Mouse (Mus musculus) thymus, adult 2 months (tissue): ENCODE results near the gene Scmh1. TPM values are rescaled to one million over a fixed set of nuclear protein-coding genes. Genes with fewer than 3 reads are reported as not detected.

Experiments used
- DNase-seq: peaks from one replicate; pipeline ENCODE4 v3.0.0; 2021
- H3K27ac ChIP-seq: fragments of 200-500 bp; 2 replicates; pipeline ENCODE4 v1.5.1; 2012; ENCODE audit warnings: low read length, control low read depth; ENCODE audit not compliant: control insufficient read depth, insufficient read depth
- H3K27me3 ChIP-seq: fragments of 200-500 bp; 2 replicates; pipeline ENCODE4 v1.6.1; 2012; ENCODE audit warnings: mild to moderate bottlenecking, low read length, moderate library complexity, mixed read lengths; ENCODE audit not compliant: control insufficient read depth, insufficient read depth
- H3K36me3 ChIP-seq: fragments of 200-500 bp; 2 replicates; pipeline ENCODE4 v1.6.1; 2012; ENCODE audit warnings: mild to moderate bottlenecking, low read length, moderate library complexity; ENCODE audit not compliant: control insufficient read depth, insufficient read depth
- H3K4me1 ChIP-seq: fragments of 200-500 bp; replicated peaks from 2 replicates; pipeline ENCODE4 v1.6.1; 2012; ENCODE audit warnings: low read length; ENCODE audit not compliant: control insufficient read depth, insufficient read depth
- H3K4me3 ChIP-seq: fragments of 200-500 bp; 2 replicates; pipeline ENCODE4 v1.5.1; 2012; ENCODE audit warnings: mild to moderate bottlenecking, low read length, control low read depth, moderate library complexity; ENCODE audit not compliant: control insufficient read depth, insufficient read depth
- CTCF ChIP-seq: fragments of 200-500 bp; IDR thresholded peaks from 2 replicates; pipeline ENCODE4 v1.5.1; 2012; ENCODE audit warnings: mild to moderate bottlenecking, control low read depth, low read length, moderate library complexity, borderline replicate concordance; ENCODE audit not compliant: control insufficient read depth, poor library complexity, insufficient read depth; ENCODE audit errors: extremely low read depth
- POLR2A ChIP-seq: fragments of 200-500 bp; IDR thresholded peaks from 2 replicates; pipeline ENCODE4 v1.6.1; 2012; ENCODE audit warnings: mild to moderate bottlenecking, low read length, control low read depth, moderate library complexity; ENCODE audit not compliant: control insufficient read depth, poor library complexity, insufficient read depth; ENCODE audit errors: extremely low read depth
- WGBS: fragments of 180-500 bp; shearing (Covaris S2); methylation state at CpG from one replicate; pipeline ENCODE4 v1.1.7; 2018; 5-methylcytosine and 5-hydroxymethylcytosine counted together
- polyA plus RNA-seq: library from polyadenylated mRNA; depleted of rRNA; stranded (reverse); fragments of >200 nt; gene quantifications from 2 replicates; pipeline ENCODE4 v1.2.3, GENCODE M21; 2012

Scmh1 gene
- polyA plus RNA-seq, 1 experiment, result 41.7 TPM

DNA sequence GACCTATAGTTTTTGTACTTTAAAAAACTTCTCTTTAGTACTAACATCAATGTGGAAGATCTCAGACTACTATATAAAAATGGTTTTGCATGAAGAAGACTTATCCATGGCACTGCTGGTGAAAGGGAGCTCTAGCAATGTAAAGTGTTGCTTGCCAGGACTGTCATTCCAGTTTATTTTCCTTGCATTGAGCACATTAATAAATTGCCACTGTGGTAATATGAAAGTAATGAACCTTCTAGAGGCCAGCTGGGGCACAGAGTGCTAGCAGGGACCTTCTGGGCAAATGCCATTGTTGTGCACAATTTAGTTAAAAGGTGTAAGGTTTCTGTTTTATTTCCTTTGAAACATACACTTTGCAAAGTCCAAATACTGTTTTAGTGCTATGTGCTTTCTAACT, 25.5 kb downstream of the Scmh1 start:
- no peak overlapping the region for H3K4me3 ChIP-seq
- TF ChIP-seq CTCF (no peak), POLR2A (no peak)

DNA sequence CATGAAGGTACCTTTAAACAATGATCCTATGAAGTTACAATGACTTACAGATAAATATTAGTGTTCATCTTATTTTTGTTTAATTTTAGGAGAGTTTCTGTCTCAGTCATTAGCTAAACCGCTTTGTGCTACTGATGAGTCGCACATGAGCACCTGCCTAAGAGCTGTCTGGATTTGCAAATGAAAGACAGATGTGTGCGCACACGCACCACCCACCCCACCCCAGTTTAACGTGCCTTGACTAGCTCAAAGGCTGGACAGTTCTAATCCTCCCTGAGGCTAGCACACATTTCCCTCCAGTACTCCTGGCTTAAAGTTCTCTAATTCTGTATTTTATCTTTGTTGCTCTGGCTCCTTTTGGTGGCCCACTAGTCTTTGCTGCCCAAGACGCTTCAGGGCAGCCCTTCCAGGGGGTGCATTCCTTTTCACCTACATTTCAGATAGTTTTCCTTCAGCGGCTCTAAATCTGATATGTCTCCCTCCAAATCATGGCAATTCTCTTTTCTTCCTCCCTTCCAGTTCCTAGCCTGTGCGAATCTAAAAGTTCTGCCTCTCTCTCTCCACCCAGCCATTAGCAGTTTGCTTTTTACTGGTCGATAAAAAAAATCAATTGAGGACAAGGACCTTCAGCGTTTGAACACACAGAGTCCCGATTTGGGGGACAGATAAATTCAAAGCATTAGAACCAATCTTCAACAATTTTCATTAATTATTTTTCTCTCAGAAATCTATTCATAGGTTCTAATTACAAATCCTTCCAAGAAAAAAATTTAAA, 27.7 kb downstream of the Scmh1 start:
- H3K4me3 ChIP-seq, result no peak overlapping the region
- H3K4me1 ChIP-seq, result no peaks in the 10 kb centered on the region
- no peaks in the 10 kb centered on the region for H3K27me3 ChIP-seq
- no peaks in the 10 kb centered on the region for H3K36me3 ChIP-seq
- DNase-seq, result no peak
- WGBS, result 93% methylated on average over 11 of the region's 11 CpGs
- TF ChIP-seq POLR2A (no peak), CTCF (no peak)
- H3K27ac ChIP-seq, result no peak overlapping the region

More for the DNA sequence above, 25.5 kb downstream of the Scmh1 start:
- Histone ChIP-seq H3K27ac (no peak overlapping the region), H3K27me3 (no peaks in the 10 kb centered on the region), H3K4me1 (no peaks in the 10 kb centered on the region), H3K36me3 (no peaks in the 10 kb centered on the region)
- no peak for DNase-seq

DNA sequence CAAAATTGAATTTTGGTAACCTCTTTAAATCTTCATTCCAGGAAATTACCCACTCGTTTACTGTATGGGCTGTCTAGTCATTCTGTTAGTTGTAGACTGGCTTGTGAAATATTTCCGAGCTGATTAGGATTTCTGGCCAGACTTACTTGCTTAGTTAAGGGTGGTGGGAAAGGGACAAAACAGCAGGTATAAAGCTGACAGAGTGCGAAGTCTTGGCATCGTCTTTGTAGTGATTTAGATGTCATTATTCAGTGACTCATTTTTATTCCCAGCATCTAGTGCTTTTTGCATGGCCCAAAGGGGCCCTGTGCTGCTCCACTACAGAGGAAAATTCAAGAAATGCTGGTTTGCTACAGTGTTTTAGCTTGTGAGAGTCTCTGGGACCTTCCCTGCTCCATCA, 56.7 kb downstream of the Scmh1 start:
- Histone ChIP-seq H3K27ac (no peak overlapping the region), H3K4me1 (no peaks in the 10 kb centered on the region), H3K27me3 (no peaks in the 10 kb centered on the region), H3K4me3 (no peak overlapping the region), H3K36me3 (no peaks in the 10 kb centered on the region)
- no peak for DNase-seq
- TF ChIP-seq POLR2A (no peak), CTCF (no peak)
- WGBS, result 96% methylated on average over 4 of the region's 4 CpGs

DNA sequence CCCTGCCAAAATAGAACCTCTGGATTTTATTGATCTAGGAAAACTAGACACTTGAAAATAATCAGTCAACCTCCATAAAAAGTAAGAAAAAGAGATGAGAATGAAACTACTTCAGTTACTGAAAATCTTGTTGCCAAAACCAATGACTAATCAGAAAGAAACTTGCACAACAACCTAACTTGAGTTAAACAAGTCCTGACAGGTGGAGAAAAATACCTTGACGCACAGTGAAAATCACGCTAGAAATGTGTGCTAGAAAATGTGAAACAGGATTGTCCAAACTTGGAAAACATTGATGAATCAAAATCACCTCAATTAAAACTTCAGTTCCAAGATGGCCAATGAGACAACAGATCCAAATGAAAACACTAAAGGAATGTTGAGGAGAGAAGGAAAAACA, 67.9 kb downstream of the Scmh1 start:
- Histone ChIP-seq H3K4me3 (no peak overlapping the region), H3K4me1 (no peaks in the 10 kb centered on the region), H3K36me3 (peaks cover 15% of the 10 kb centered on the region), H3K27ac (no peak overlapping the region), H3K27me3 (no peaks in the 10 kb centered on the region)
- no peak for DNase-seq
- TF ChIP-seq POLR2A (no peak), CTCF (no peak)
- 99% methylated on average over 2 of the region's 2 CpGs for WGBS

DNA sequence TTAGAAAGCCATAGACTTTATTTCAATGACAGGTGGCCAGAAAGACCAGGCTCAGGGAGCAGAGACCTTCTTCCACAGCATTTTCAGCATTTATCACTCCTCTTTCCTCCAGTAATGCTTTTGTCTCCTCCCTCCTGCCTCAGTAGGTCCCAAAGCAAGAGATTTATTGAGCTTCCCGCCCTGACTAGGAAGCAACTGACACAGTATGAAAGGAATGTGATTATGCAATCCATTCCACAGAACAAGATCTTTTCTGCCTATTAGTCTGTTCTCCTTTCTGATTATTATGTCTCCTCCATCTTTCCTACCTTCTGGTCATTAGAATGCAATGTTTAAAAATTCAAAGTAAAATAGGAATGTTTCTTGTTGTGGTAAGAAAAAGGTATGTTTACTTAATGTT, 82.6 kb downstream of the Scmh1 start:
- Histone ChIP-seq H3K4me1 (no peaks in the 10 kb centered on the region), H3K27me3 (no peaks in the 10 kb centered on the region), H3K4me3 (no peak overlapping the region), H3K36me3 (no peaks in the 10 kb centered on the region), H3K27ac (no peak overlapping the region)
- 88% methylated on average over 1 of the region's 1 CpGs for WGBS
- no peak for DNase-seq
- no peak for TF ChIP-seq POLR2A

DNA sequence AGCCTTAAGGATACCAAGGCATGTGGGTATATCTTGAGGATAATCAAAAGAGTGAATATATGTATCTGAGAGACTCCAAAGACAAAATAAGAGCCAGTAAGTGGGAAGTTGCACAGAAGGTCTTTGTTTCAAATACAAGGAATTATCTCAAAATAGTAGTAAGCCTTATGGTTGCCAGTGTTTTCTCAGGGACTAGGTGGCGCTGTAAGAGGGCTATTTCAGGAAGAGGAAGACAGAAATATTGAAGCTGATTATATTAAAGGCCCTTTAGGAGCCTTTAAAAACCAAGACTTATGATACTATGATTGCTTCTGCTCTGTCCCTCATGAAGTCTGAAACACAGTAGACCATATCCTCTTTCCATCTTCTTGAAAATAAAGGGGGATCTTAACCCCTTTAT, 101.9 kb downstream of the Scmh1 start:
- H3K4me3 ChIP-seq, result no peak overlapping the region
- TF ChIP-seq CTCF (no peak), POLR2A (no peak)
- peaks cover 15% of the 10 kb centered on the region for H3K36me3 ChIP-seq
- no peak overlapping the region for H3K27ac ChIP-seq
- 97% methylated on average over 1 of the region's 1 CpGs for WGBS
- DNase-seq, result no peak
- H3K4me1 ChIP-seq, result no peaks in the 10 kb centered on the region
- no peaks in the 10 kb centered on the region for H3K27me3 ChIP-seq

DNA sequence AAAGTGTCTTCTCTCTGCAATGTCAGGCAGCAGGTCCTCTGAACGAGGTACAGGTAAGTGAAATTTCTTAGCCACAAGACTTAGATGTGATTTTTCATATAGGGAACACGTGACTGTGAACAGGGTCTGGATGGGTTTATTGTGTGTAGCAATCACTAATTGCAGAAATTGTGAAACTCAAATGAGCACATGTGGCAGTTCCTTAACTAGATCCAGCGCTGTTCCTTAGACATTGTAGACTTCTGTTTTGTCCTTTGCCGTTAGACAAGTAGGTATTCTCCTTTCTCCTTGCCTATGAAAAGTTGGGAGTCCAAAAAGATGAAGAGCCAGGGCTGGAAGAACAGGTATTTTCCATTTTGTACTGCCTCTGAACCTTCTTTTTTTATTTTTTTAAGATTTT, 106.1 kb downstream of the Scmh1 start:
- 95% methylated on average over 4 of the region's 4 CpGs for WGBS
- Histone ChIP-seq H3K4me1 (no peaks in the 10 kb centered on the region), H3K27ac (no peak overlapping the region), H3K36me3 (peaks cover 27% of the 10 kb centered on the region), H3K27me3 (no peaks in the 10 kb centered on the region), H3K4me3 (no peak overlapping the region)
- TF ChIP-seq POLR2A, result no peak
- TF ChIP-seq CTCF, result no peak
- no peak for DNase-seq
